Mouse (Mus musculus) granulocyte monocyte progenitor cell, adult 5-6 weeks (primary cell): ENCODE results near the gene Ddr2. TPM values are rescaled to one million over a fixed set of nuclear protein-coding genes. Genes with fewer than 3 reads are reported as not detected.
"Not testable (repeated sequence)": the region's sequence is repeated elsewhere in the genome, so short reads cannot be mapped to it uniquely, and the experiment has no call there.

Source experiments
- ATAC-seq: replicated peaks from 2 replicates; pipeline ENCODE4 v1.8.0; 2016; ENCODE audit warnings: mild to moderate bottlenecking, moderate TSS enrichment, inconsistent platforms; ENCODE audit not compliant: poor library complexity, severe bottlenecking
- total RNA-seq, 2 experiments: library from RNA; stranded (forward) in 1 of 2; stranded (reverse) in 1 of 2; fragments of 200-712, 200-1000 nt in 1 of 2; fragments of >200 nt in 1 of 2; fragmentation: Nextera tagmentation in 1 of 2; gene quantifications; 2 replicates each; pipeline ENCODE4 v1.2.3; 2014 to 2017

Ddr2 gene
- total RNA-seq, 2 experiments from 2014 or later = 0.05 TPM; not detected in 1

- ATAC-seq = no peak
Measured at GRCm38 (mm10) chr1:170109776-170110515, 616 bp downstream of the Ddr2 start.

DNA sequence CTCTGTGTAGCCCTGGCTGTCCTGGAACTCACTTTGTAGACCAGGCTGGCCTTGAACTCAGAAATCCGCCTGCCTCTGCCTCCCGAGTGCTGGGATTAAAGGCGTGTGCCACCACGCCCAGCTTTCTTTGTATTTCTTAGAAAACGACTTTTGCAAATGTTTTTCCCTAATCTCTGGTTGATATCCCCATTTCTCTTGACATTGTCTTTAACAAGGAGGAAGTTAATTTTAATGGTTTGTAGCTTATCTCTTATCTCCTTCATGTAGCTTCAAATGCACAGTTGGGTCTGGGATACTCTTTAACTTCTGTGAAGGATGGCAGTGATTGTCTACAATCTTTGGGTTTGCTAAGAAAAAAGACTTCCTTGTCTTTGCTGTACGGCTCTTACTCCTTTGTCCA is 7.7 kb downstream of the Ddr2 start:
- ATAC-seq = not testable (repeated sequence)

DNA sequence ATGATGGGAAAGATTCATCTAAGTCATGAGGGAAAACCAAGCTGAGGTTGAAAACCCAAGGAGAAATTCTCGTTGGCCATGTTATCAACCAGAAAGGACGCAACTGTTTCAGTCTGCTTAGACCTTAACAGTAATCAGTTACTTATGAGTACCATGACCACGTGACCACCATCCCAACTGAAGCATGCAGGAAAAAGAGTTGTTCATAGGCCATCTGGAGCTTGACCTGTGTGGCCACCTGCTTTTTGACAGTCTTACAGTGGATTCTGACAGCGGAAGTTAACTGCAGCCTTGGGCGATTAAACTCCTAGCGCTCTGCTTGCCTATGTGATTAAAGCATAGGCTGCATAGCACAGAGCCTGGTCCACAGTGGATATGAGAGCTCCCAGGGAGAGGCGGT is 23.9 kb downstream of the Ddr2 start:
- no peak for ATAC-seq

- ATAC-seq = no peak
Measured at GRCm38 (mm10) chr1:170084151-170084796, 26.3 kb downstream of the Ddr2 start.

DNA sequence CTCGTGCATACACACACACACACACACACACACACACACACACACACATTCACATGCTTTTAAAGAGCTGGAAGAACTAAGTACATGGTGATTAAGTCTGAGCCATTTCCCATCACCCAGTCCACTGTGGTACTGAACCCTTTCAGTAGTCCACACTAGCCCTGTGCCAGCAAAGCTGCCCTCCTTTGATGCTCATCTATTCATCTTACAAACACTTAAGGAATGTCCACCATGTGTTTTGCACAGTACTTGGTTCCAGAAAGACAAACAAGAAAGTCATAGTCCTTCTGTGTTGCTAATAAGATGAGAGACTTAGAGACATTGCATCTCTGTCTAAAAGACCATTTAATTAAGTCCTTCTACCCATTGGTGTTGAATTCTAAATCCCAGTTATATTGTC is 29.7 kb downstream of the Ddr2 start:
- ATAC-seq = no peak

- peak; percentile 52 for ATAC-seq
Measured at GRCm38 (mm10) chr1:170079465-170079864, 31.1 kb downstream of the Ddr2 start.

DNA sequence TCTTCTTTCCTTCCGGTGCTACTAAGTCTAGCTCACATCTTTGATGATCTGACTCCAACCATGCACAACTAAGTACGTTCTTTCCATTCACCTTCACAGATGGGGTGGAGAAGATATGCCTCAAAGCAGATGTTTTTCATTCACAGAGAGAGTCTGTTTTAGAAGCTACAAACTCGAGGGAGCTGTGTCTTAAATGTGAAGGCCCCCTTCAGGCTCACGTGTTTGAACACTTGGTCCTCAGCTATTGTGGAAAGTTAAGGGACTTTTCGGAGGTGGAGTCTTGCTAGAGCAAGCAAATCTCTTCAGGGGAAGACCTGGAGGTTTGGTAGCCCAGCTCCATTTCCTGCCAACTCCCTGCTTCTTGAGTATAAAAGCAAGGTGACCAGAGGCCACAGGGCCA is 34.2 kb downstream of the Ddr2 start:
- no peak for ATAC-seq

DNA sequence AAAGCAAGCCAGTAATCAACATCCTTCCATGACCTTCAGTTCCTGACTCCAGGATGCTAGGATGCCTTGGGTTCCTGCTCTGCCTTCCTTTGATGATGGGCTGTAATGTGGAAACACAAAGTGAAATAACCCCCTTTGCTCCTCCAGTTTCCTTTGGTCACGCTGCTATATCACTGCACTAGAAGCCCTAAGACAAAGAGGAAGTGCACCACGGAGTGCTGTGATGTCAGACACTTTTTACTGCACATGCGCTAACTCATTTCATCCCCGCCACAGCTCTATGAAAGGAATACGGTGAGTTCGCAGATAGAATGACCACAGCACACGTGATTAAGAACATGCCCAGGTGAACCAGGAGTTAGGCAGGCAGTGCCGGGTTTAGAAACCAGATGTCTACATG is 36.8 kb downstream of the Ddr2 start:
- ATAC-seq = peak; percentile 70

- ATAC-seq = no peak
Measured at GRCm38 (mm10) chr1:170069143-170069542, 41.4 kb downstream of the Ddr2 start.

GRCm38 (mm10) chr1:170065931-170066330 is 44.6 kb downstream of the Ddr2 start:
- no peak for ATAC-seq

GRCm38 (mm10) chr1:170065009-170065408 is 45.6 kb downstream of the Ddr2 start:
- ATAC-seq = no peak

DNA sequence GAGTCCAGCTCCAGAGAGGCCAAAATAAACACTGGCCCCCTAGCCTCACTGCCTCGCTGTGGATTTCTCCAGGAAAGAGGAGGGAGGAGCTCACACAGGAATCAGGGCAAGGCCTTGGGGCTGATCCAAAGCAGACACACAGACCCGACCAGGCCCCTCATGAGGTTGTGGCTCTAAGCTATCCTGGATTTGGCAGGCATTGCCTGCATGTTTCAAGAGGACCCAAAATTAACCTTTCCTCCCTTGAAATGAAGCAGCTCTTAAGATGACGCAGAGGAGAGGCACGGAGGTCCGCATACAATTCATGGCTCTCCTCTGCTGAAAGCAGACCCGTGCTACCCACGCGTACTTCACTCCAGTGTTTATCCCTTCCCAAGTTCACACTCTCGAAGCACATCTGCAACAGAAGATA is 46.5 kb downstream of the Ddr2 start:
- no peak for ATAC-seq

DNA sequence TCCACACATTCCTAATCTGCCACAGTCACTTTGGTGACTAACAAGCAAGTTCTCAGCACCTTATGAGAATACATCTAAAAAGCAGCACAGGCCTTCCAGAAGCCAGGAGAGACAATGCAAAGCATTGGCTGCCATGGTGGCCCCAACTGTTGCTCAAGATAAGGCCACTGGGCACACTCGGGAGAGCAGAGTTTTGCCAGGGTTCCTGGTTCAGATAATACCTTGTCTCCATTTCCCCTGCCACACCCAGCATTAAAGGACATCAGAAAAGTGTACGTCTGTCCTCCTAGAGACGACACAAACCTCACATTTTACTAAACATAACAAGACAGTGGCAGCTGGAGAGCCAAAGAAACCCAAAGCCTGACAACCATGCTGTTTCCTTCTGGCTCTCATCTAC is 50.3 kb downstream of the Ddr2 start:
- no peak for ATAC-seq

- ATAC-seq = no peak
Measured at GRCm38 (mm10) chr1:170059347-170059746, 51.2 kb downstream of the Ddr2 start.

DNA sequence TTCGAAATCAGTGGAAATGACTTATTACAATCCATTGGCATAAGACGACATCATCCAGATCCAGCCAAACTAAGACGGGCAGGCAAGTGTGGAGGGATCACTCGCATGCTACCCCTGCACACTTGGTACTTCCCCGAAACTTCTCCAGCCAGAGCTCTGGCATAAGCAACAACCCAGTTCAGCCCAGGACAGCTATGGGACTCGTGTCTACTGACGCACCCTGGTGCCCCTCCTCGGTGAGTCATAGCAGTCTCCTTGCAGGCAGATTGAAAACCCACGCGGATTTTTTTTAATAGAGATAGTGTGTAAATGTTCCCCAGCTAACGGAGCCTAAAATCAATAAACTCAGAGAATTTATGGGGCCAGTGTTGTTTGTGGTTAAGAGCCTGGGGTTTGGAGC is 52.5 kb downstream of the Ddr2 start:
- ATAC-seq = no peak

GRCm38 (mm10) chr1:170057607-170058006 is 53.0 kb downstream of the Ddr2 start:
- ATAC-seq = no peak

- no peak for ATAC-seq
Measured at GRCm38 (mm10) chr1:170056921-170057320, 53.6 kb downstream of the Ddr2 start.

DNA sequence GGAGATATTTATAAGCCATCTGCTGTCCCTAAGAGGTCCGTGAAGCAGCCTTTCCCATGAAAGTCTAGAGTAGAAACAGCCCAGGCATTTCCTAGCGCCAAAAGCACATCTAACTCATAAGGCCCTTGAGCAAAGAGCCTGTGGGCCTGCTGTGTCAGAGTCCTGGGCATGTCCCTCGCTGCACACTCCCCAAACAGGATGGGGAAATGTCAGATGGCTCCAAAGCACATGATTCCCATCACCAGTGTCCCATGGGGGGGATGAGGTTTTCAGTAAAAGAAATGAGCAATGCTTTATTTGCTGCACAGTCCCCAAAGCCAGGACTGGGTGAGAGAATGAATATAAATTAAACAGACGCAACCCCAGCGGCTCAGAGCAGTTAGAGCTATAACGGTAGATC is 54.3 kb downstream of the Ddr2 start:
- no peak for ATAC-seq

DNA sequence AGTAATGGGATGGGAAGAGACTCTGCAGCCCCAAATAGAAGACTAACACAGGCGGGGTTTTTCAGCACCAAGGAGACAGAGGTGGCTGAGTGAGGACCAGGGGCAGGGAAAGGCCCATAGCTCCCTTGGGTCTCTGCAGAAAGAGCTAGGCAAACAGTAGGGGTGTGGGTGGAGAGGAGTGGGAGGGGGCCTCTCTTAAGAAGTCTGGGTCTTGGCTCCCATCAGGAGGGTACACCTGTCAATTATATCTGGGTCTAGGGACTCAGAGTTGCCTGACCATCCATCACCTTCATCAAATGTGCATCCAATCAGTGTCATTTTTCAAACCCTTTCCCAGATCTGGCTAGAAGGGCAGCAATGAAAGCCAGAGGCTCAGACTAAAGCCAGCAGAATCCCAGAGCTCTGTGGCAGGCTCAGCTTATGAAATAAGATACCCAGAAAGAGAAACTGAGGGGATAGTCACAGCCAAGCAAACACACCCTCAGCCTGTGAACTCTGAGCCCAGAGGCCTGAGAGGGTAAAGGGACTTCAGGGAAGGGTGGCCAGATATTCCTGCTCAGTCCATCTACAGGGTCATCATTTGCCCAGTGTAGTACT is 58.0 kb downstream of the Ddr2 start:
- ATAC-seq = no peak

DNA sequence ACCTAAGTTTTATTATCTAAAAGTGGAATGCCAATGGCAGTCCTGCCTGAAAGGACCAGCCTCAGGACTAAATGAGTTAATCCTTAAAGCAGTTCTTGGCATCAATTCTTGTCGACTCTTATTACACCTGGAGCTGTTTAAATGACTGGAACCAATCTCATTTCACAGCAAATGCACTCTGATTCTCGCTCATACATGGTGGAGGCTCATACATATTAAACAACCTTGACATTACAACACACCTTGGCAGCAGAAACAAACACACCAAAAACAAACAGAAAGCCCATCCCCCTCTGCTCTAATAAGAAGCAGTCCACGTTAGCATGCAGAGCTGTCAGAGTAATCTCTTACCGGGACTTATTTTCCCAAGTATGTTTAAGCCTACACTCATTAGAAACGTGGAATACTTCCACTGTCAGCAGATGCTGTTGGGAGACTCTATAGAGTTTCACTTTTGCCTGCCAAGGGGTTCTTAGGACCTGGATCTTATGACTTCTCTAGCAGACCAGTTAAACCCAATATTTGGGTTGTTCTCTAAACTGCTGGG is 58.9 kb downstream of the Ddr2 start:
- no peak for ATAC-seq

GRCm38 (mm10) chr1:170048434-170048833 is 62.1 kb downstream of the Ddr2 start:
- no peak for ATAC-seq
